Mouse (Mus musculus) ES-E14 (cell line): ENCODE measurements around the gene Olfr1497. TPM values are rescaled to one million over a fixed set of nuclear protein-coding genes. Genes with fewer than 3 reads are reported as not detected.
A peak's percentile ranks its signal among the peaks of the same experiment; 100 is the strongest.
"Not testable (repeated sequence)": the region's sequence is repeated elsewhere in the genome, so short reads cannot be mapped to it uniquely, and the experiment has no call there.

Experiments used
- DNase-seq: peaks from one replicate; pipeline ENCODE4 v3.0.0-alpha.2; 2013; ENCODE audit warnings: low read depth, low spot score
- H3K27ac ChIP-seq: 2 replicates; pipeline ENCODE4 v1.5.1; 2012; ENCODE audit warnings: low read depth, mild to moderate bottlenecking, low read length, moderate library complexity, mixed read lengths; ENCODE audit not compliant: poor library complexity, insufficient read depth, severe bottlenecking
- H3K36me3 ChIP-seq: 2 replicates; pipeline ENCODE4 v1.6.1; 2012; ENCODE audit warnings: mild to moderate bottlenecking, low read length, moderate library complexity, mixed read lengths; ENCODE audit not compliant: control insufficient read depth, poor library complexity, insufficient read depth, severe bottlenecking
- H3K4me1 ChIP-seq, 2 experiments: fragments of 150-350 bp in 1 of 2; sonication (generic) in 1 of 2; 2 replicates each; pipeline ENCODE4 v1.6.1; 2012; ENCODE audit warnings: low read length in 2 of 2, mild to moderate bottlenecking in 1 of 2, mixed read lengths in 1 of 2; ENCODE audit not compliant: control insufficient read depth in 2 of 2, insufficient read depth in 2 of 2, poor library complexity in 1 of 2
- H3K4me3 ChIP-seq, 2 experiments: fragments of 150-350 bp in 1 of 2; sonication (generic) in 1 of 2; 2 replicates each; pipeline ENCODE4 v1.5.1; 2012; ENCODE audit warnings: low read length in 2 of 2, low read depth in 1 of 2, mild to moderate bottlenecking in 1 of 2, mixed read lengths in 1 of 2; ENCODE audit not compliant: insufficient read depth in 1 of 2, poor library complexity in 1 of 2, severe bottlenecking in 1 of 2
- H3K9ac ChIP-seq: 2 replicates; pipeline ENCODE4 v1.6.1; 2012; ENCODE audit warnings: low read depth, mild to moderate bottlenecking, low read length, mixed read lengths; ENCODE audit not compliant: poor library complexity, insufficient read depth, severe bottlenecking
- H3K9me3 ChIP-seq: fragments of 150-350 bp; sonication (generic); 2 replicates; pipeline ENCODE4 v1.6.1; 2012; ENCODE audit warnings: low read depth, mild to moderate bottlenecking, low read length; ENCODE audit not compliant: control insufficient read depth, insufficient read depth
- CHD2 ChIP-seq: IDR thresholded peaks from 2 replicates; pipeline ENCODE4 v1.6.1; 2014; ENCODE audit warnings: mild to moderate bottlenecking, low read depth, low read length, inconsistent platforms
- HCFC1 ChIP-seq: IDR thresholded peaks from 2 replicates; pipeline ENCODE4 v1.6.1; 2012; ENCODE audit warnings: low read length, inconsistent platforms, borderline replicate concordance; ENCODE audit not compliant: insufficient read depth
- MAFK ChIP-seq: IDR thresholded peaks from 2 replicates; pipeline ENCODE4 v1.6.1; 2014; ENCODE audit warnings: mild to moderate bottlenecking, low read depth, low read length, inconsistent platforms; ENCODE audit not compliant: insufficient read depth
- ZC3H11A ChIP-seq: IDR thresholded peaks from 2 replicates; pipeline ENCODE4 v1.6.1; 2012; ENCODE audit warnings: low read depth, mild to moderate bottlenecking, inconsistent platforms, low read length, borderline replicate concordance
- ZNF384 ChIP-seq: IDR thresholded peaks from 2 replicates; pipeline ENCODE4 v1.6.1; 2012; ENCODE audit warnings: low read depth, low read length, inconsistent platforms
- in situ Hi-C, 2 experiments: fragments of 600-800 bp; cut with MboI; formaldehyde crosslinking; loops; one replicate each; pipeline ENCODE4 v1.15.1; 2025; ENCODE audit warnings: low sequenced_read_pairs in 2 of 2, inconsistent platforms in 1 of 2; ENCODE audit not compliant: unreplicated experiment in 2 of 2
- total RNA-seq: library from RNA; depleted of rRNA; stranded (reverse); fragments of 300-350 nt; gene quantifications from 2 replicates; pipeline ENCODE4 v1.2.3, GENCODE M21; 2012

Gene Olfr1497
- total RNA-seq, 1 experiment: not detected

GRCm38 (mm10) chr19:13818827-13819226, 20.8 kb upstream of the Olfr1497 start:
- DNase-seq: peak; percentile 30
- no peak overlapping the region for H3K4me3 ChIP-seq
- in situ Hi-C loops: no loop called here
- no peak overlapping the region for H3K9ac ChIP-seq
- no peaks in the 10 kb centered on the region for H3K9me3 ChIP-seq
- H3K36me3 ChIP-seq: no peaks in the 10 kb centered on the region
- H3K27ac ChIP-seq: no peak overlapping the region
- no peak for TF ChIP-seq HCFC1
- TF ChIP-seq MAFK: no peak
- peak; percentile 30; the same call in 1 of the 2 replicates for TF ChIP-seq ZC3H11A
- no peaks in the 10 kb centered on the region for H3K4me1 ChIP-seq

- no peak for DNase-seq
- Histone ChIP-seq H3K9ac (no peak overlapping the region), H3K4me3 (no peak overlapping the region), H3K4me1 (no peaks in the 10 kb centered on the region), H3K9me3 (no peaks in the 10 kb centered on the region), H3K36me3 (no peaks in the 10 kb centered on the region), H3K27ac (no peak overlapping the region)
- TF ChIP-seq ZC3H11A: peak; percentile 90; the same call in 1 of the 2 replicates
- no peak for TF ChIP-seq CHD2
- in situ Hi-C loops: no loop called here
Measured at GRCm38 (mm10) chr19:13812823-13813222, 14.8 kb upstream of the Olfr1497 start.

- H3K4me3 ChIP-seq, H3K4me1 ChIP-seq, H3K9ac ChIP-seq, in situ Hi-C loops, H3K9me3 ChIP-seq, H3K36me3 ChIP-seq, H3K27ac ChIP-seq: not testable (repeated sequence)
- DNase-seq: peak; percentile 39
- TF ChIP-seq CHD2: 0 out of 2 replicates have a peak, but pooled peaks have one; percentile 11
Measured at GRCm38 (mm10) chr19:13805486-13805885, 7.5 kb upstream of the Olfr1497 start.

- no peak within 1 kb of the TSS for H3K4me3 ChIP-seq
- no peak within 1 kb of the TSS for H3K27ac ChIP-seq
- H3K36me3 ChIP-seq: no peaks in the 10 kb centered on the region
- no peaks in the 10 kb centered on the region for H3K4me1 ChIP-seq
- DNase-seq: no peak
- no peak within 1 kb of the TSS for H3K9ac ChIP-seq
- H3K9me3 ChIP-seq: no peaks in the 10 kb centered on the region
- in situ Hi-C loops: no loop called here
- TF ChIP-seq CHD2 (no peak), HCFC1 (no peak), ZC3H11A (no peak), ZNF384 (no peak), MAFK (no peak)
Measured at GRCm38 (mm10) chr19:13777578-13777977, 20.4 kb downstream of the Olfr1497 start, which contains the start of gene Olfr1496. Gene Olfr1496, plus strand, starts transcription at chr19:13777878.

GRCm38 (mm10) chr19:13768565-13769276, 29.3 kb downstream of the Olfr1497 start:
- in situ Hi-C loops: no loop called here
- DNase-seq: peak; percentile 13

More at GRCm38 (mm10) chr19:13768565-13769276, 29.3 kb downstream of the Olfr1497 start:
- TF ChIP-seq ZC3H11A (0 out of 2 replicates have a peak, but pooled peaks have one; percentile 6), CHD2 (no peak)
- no peaks in the 10 kb centered on the region for H3K4me1 ChIP-seq
- H3K9me3 ChIP-seq: no peaks in the 10 kb centered on the region
- H3K9ac ChIP-seq: no peak overlapping the region
- H3K4me3 ChIP-seq: no peak overlapping the region
- no peaks in the 10 kb centered on the region for H3K36me3 ChIP-seq
- no peak overlapping the region for H3K27ac ChIP-seq
